Mouse (Mus musculus) bone marrow macrophage, adult 2 months (primary cell): ENCODE results near the gene Rps27.

ENCODE experiments used
- CTCF ChIP-seq: IDR thresholded peaks from 2 replicates; pipeline ENCODE4 v1.5.1; 2012; ENCODE audit warnings: low read depth, mild to moderate bottlenecking, low read length, moderate library complexity
- POLR2A ChIP-seq: IDR thresholded peaks from 2 replicates; pipeline ENCODE4 v1.6.1; 2012; ENCODE audit warnings: mild to moderate bottlenecking, low read depth, low read length, borderline replicate concordance

- TF ChIP-seq POLR2A (no peak), CTCF (no peak)
These were observed 728 bp downstream of the Rps27 start for GRCm38 (mm10) chr3:90212723-90213122.
